Mouse (Mus musculus) lung, postnatal 0 days (tissue): ENCODE results near the gene Fam222b.

ENCODE experiments used
- CTCF ChIP-seq: IDR thresholded peaks from 2 replicates; pipeline ENCODE4 v1.5.1; 2016; ENCODE audit warnings: antibody characterized with exemption, mild to moderate bottlenecking
- EP300 ChIP-seq: IDR thresholded peaks from 2 replicates; pipeline ENCODE4 v1.6.1; 2016; ENCODE audit warnings: antibody characterized with exemption, mild to moderate bottlenecking, control low read depth

DNA sequence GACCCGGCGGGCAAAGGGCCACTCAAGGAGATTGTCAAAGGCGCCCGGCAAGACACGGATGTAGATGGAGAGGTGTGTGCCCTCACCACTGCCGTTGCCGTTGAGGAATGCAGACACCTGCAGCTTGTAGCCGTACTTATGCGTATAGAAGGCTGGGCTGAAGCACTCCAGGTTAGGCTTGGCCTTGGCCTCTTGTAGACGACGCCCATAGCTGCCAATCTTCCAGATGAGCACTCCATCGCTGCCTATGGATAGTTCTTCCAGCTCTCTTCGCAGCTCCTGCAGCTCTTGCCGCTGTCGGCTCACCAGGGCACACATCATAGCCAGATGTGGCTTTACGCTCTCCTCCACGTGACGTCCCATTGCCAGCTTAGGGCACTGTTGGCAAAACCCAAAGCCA is 65.7 kb downstream of the Fam222b start:
- TF ChIP-seq EP300, result no peak
- TF ChIP-seq CTCF, result no peak
